11 mouse cellular contexts compared by ENCODE assay signal in the genomic region with DNA sequence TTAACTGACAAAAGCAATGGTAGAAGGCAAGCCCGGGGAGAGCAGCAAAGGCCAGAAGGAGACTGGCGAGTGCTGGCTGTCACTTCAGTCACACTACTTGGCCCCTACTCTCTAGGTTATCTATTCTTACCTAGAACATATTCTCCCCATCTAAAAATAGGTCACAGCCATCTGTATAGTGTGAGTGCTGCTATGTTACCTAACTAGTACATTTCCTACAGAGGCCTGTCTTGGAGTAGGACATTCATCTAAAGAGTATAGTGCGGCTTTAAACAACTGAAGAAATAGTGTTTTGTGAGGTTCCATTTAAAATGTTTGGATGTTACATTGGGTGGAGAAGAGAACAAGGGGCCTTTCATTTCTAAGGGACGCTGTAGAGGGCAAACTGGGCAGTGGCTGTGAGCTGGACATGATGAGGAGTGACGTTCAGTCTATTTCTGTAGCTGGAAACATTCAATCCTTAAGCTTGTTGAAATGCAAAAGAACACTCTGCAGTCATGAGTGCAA.
DNase-seq lines count a peak whose midpoint lies in the region; ATAC-seq and TF ChIP-seq lines count a peak whose summit lies in the region.
"Had no signal": no experiment of that assay in that cellular context is flagged by ENCODE, and none has a peak within 500 bp of the region (broad histone marks: within the 10 kb centered on the region; RNA-seq: fewer than 3 reads in every experiment).

No protein-coding gene starts in this region.

- H3K4me3 ChIP-seq in liver, embryonic 12.5 days: no peak overlapping the region
- H3K4me3 ChIP-seq in liver, postnatal 0 days (ENCODE audit: low read depth, low read length): no peak overlapping the region
- no peak overlapping the region for H3K4me3 ChIP-seq in heart, embryonic 13.5 days
- no peak overlapping the region for H3K4me3 ChIP-seq in thymus, adult 2 months (ENCODE audit: control insufficient read depth, insufficient read depth, low read length)

- peaks cover 38% of the 10 kb centered on the region for H3K36me3 ChIP-seq in liver, embryonic 12.5 days
- no peaks in the 10 kb centered on the region for H3K36me3 ChIP-seq in liver, postnatal 0 days (replicated peaks; ENCODE audit: insufficient read depth, low read length)
- peaks cover 52% of the 10 kb centered on the region for H3K36me3 ChIP-seq in heart, embryonic 13.5 days
- H3K36me3 ChIP-seq in thymus, adult 2 months (ENCODE audit: control insufficient read depth, insufficient read depth, low read length): no peaks in the 10 kb centered on the region

- ATAC-seq in frontal cortex, adult (ENCODE audit: low TSS enrichment): peak; percentile 89
- peak; percentile 78 for ATAC-seq in liver, embryonic 12.5 days
- no peak for ATAC-seq in liver, postnatal 0 days
- peak; percentile 66; the same call in 1 of the 2 replicates for ATAC-seq in heart, embryonic 13.5 days (ENCODE audit: extremely low read depth, insufficient number of reproducible peaks, low FRiP score, low TSS enrichment)
- ATAC-seq in monocyte, adult 5-6 weeks (replicated peaks; ENCODE audit: insufficient number of reproducible peaks, low FRiP score, low TSS enrichment, poor library complexity, severe bottlenecking): no peak

- no peak for TF ChIP-seq EP300 in liver, postnatal 0 days (IDR thresholded peaks at IDR 0.05; ENCODE audit: low read depth)

- H3K4me2 ChIP-seq in liver, embryonic 12.5 days: no peak overlapping the region
- no peak overlapping the region for H3K4me2 ChIP-seq in liver, postnatal 0 days (ENCODE audit: low read depth, low read length)
- H3K4me2 ChIP-seq in heart, embryonic 13.5 days: peak overlapping the region; percentile 32
- H3K4me2 ChIP-seq: hindbrain, embryonic 14.5 days had no signal

- no peak for TF ChIP-seq POLR2A in thymus, adult 2 months (IDR thresholded peaks at IDR 0.05; ENCODE audit: control insufficient read depth, extremely low read depth, insufficient read depth, low read length, poor library complexity)

- no peak overlapping the region for H3K9ac ChIP-seq in liver, embryonic 12.5 days
- no peak overlapping the region for H3K9ac ChIP-seq in liver, postnatal 0 days (replicated peaks)
- no peak overlapping the region for H3K9ac ChIP-seq in heart, embryonic 13.5 days
- H3K9ac ChIP-seq: hindbrain, embryonic 14.5 days had no signal

- TF ChIP-seq CTCF in liver, postnatal 0 days (IDR thresholded peaks at IDR 0.05; ENCODE audit: low read depth): no peak
- no peak for TF ChIP-seq CTCF in thymus, adult 2 months (IDR thresholded peaks at IDR 0.05; ENCODE audit: borderline replicate concordance, control insufficient read depth, extremely low read depth, insufficient read depth, low read length, poor library complexity)

- no peaks in the 10 kb centered on the region for H3K27me3 ChIP-seq in liver, embryonic 12.5 days (replicated peaks)
- H3K27me3 ChIP-seq in liver, postnatal 0 days (ENCODE audit: insufficient read depth, low read length): no peaks in the 10 kb centered on the region
- H3K27me3 ChIP-seq in heart, embryonic 13.5 days (replicated peaks): no peaks in the 10 kb centered on the region
- H3K27me3 ChIP-seq in thymus, adult 2 months (ENCODE audit: control insufficient read depth, insufficient read depth, low read length): no peaks in the 10 kb centered on the region

- H3K27ac ChIP-seq in liver, embryonic 12.5 days: 0 out of 2 replicates have a peak overlapping the region, but pooled peaks have one; percentile 36
- H3K27ac ChIP-seq in liver, postnatal 0 days (ENCODE audit: low read depth): no peak overlapping the region
- H3K27ac ChIP-seq in heart, embryonic 13.5 days (replicated peaks): peak overlapping the region; percentile 92
- H3K27ac ChIP-seq in thymus, adult 2 months (ENCODE audit: control insufficient read depth, insufficient read depth, low read length): no peak overlapping the region
- H3K27ac ChIP-seq: hindbrain, embryonic 14.5 days; kidney, postnatal 0 days; macrophage had no signal

- DNase-seq in frontal cortex, postnatal 14 days (ENCODE audit: low spot score in 2 of 2): no peak
- DNase-seq in liver, postnatal 0 days: no peak
- DNase-seq in skeletal muscle tissue, adult 2 months (ENCODE audit: low read depth, low spot score): peak; percentile 76
- DNase-seq in thymus, adult 2 months: no peak

- WGBS in liver, embryonic 12.5 days (ENCODE audit: insufficient replicate concordance): 77% methylated on average over 5 of the region's 5 CpGs
- WGBS in liver, postnatal 0 days (ENCODE audit: insufficient replicate concordance): 83% methylated on average over 5 of the region's 5 CpGs
- WGBS in heart, embryonic 13.5 days: 41% methylated on average over 5 of the region's 5 CpGs
- WGBS in thymus, adult 2 months: 97% methylated on average over 5 of the region's 5 CpGs

- peaks cover 7% of the 10 kb centered on the region for H3K4me1 ChIP-seq in liver, embryonic 12.5 days
- no peaks in the 10 kb centered on the region for H3K4me1 ChIP-seq in liver, postnatal 0 days (ENCODE audit: insufficient read depth)
- H3K4me1 ChIP-seq in heart, embryonic 13.5 days: peaks cover 15% of the 10 kb centered on the region
- H3K4me1 ChIP-seq in thymus, adult 2 months (replicated peaks; ENCODE audit: control insufficient read depth, insufficient read depth, low read length): peaks cover 2% of the 10 kb centered on the region

- H3K9me3 ChIP-seq in liver, embryonic 12.5 days (replicated peaks): peaks cover 3% of the 10 kb centered on the region; the same call in 1 of the 2 replicates
- peaks cover 3% of the 10 kb centered on the region; the same call in 1 of the 2 replicates for H3K9me3 ChIP-seq in liver, postnatal 0 days (ENCODE audit: low read length)
- H3K9me3 ChIP-seq in heart, embryonic 13.5 days: peaks cover 4% of the 10 kb centered on the region; the same call in 1 of the 2 replicates

Comparison
In these comparisons a context has a peak if more than half of its experiments do, and no peak if none do; other contexts are left out.
1. ATAC-seq: peak in frontal cortex, adult (single experiment), liver, embryonic 12.5 days (single experiment) and heart, embryonic 13.5 days (single experiment); none in liver, postnatal 0 days (single experiment) and monocyte, adult 5-6 weeks (single experiment).
2. H3K27ac ChIP-seq: peak in liver, embryonic 12.5 days (single experiment) and heart, embryonic 13.5 days (single experiment); none in liver, postnatal 0 days (single experiment) and thymus, adult 2 months (single experiment).